Mouse (Mus musculus) bone marrow, adult 2 months (tissue): ENCODE results near the gene Olfr703. TPM values are rescaled to one million over a fixed set of nuclear protein-coding genes. Genes with fewer than 3 reads are reported as not detected.

Source experiments
- H3K27ac ChIP-seq: fragments of 200-500 bp; 2 replicates; pipeline ENCODE4 v1.5.1; 2012; ENCODE audit warnings: low read depth, mild to moderate bottlenecking, control low read depth, inconsistent platforms, low read length; ENCODE audit not compliant: control insufficient read depth, poor library complexity, insufficient read depth
- H3K4me1 ChIP-seq: fragments of 200-500 bp; 2 replicates; pipeline ENCODE4 v1.6.1; 2011; ENCODE audit warnings: low read length; ENCODE audit not compliant: control insufficient read depth, insufficient read depth
- H3K4me3 ChIP-seq: fragments of 200-500 bp; replicated peaks from 2 replicates; pipeline ENCODE3; 2011; ENCODE audit warnings: mild to moderate bottlenecking, low read depth, low read length, control low read depth; ENCODE audit not compliant: control insufficient read depth
- CTCF ChIP-seq: fragments of 200-500 bp; IDR thresholded peaks from 2 replicates; pipeline ENCODE4 v1.5.1; 2011; ENCODE audit warnings: low read length, control low read depth; ENCODE audit not compliant: control insufficient read depth, insufficient read depth
- POLR2A ChIP-seq: fragments of 200-500 bp; IDR thresholded peaks from 2 replicates; pipeline ENCODE4 v1.6.1; 2011; ENCODE audit warnings: low read depth, mild to moderate bottlenecking, control low read depth, low read length, borderline replicate concordance; ENCODE audit not compliant: control insufficient read depth
- WGBS: fragments of 180-500 bp; shearing (Covaris S2); methylation state at CpG from one replicate; pipeline ENCODE4 v1.1.7; 2018; 5-methylcytosine and 5-hydroxymethylcytosine counted together
- polyA plus RNA-seq: library from polyadenylated mRNA; stranded (reverse); fragments of >200 nt; gene quantifications from 2 replicates; pipeline ENCODE4 v1.2.4, GENCODE M21; 2011; ENCODE audit warnings: low replicate concordance; ENCODE audit not compliant: missing spikeins, insufficient read depth, insufficient read length

Olfr703 gene
- polyA plus RNA-seq = not detected in 2 replicates

GRCm38 (mm10) chr7:106843060-106843459, at the start of gene Olfr703:
Gene Olfr703, plus strand, starts transcription at chr7:106843360.
- Histone ChIP-seq H3K4me1 (no peaks in the 10 kb centered on the region), H3K27ac (no peak within 1 kb of the TSS), H3K4me3 (no peak within 1 kb of the TSS)
- TF ChIP-seq POLR2A (no peak), CTCF (no peak)
- 70% methylated on average over 2 of the region's 2 CpGs for WGBS

GRCm38 (mm10) chr7:106808734-106809133, 34.4 kb upstream of the Olfr703 start, which contains the start of gene Olfr700:
Gene Olfr700, minus strand, starts transcription at chr7:106808834.
- no peaks in the 10 kb centered on the region for H3K4me1 ChIP-seq
- no peak for TF ChIP-seq POLR2A
- 89% methylated on average over 1 of the region's 1 CpGs for WGBS
- no peak within 1 kb of the TSS for H3K4me3 ChIP-seq
- no peak within 1 kb of the TSS for H3K27ac ChIP-seq

- TF ChIP-seq CTCF = no peak
- no peak for TF ChIP-seq POLR2A
- Histone ChIP-seq H3K27ac (no peak within 1 kb of the TSS), H3K4me3 (no peak within 1 kb of the TSS), H3K4me1 (no peaks in the 10 kb centered on the region)
- 44% methylated on average over 2 of the region's 2 CpGs for WGBS
These were observed 29.3 kb upstream of the Olfr703 start, which contains the start of gene Olfr701 for GRCm38 (mm10) chr7:106813829-106814228. Gene Olfr701, plus strand, starts transcription at chr7:106814129.

GRCm38 (mm10) chr7:106815775-106816174, 27.4 kb upstream of the Olfr703 start:
- H3K4me1 ChIP-seq = no peaks in the 10 kb centered on the region
- 9% methylated on average over 2 of the region's 2 CpGs for WGBS
- no peak overlapping the region for H3K27ac ChIP-seq
- H3K4me3 ChIP-seq = no peak overlapping the region
- TF ChIP-seq POLR2A = no peak
- TF ChIP-seq CTCF = no peak

- no peak overlapping the region for H3K27ac ChIP-seq
- H3K4me3 ChIP-seq = no peak overlapping the region
- no peaks in the 10 kb centered on the region for H3K4me1 ChIP-seq
- TF ChIP-seq POLR2A (no peak), CTCF (no peak)
These were observed 24.7 kb upstream of the Olfr703 start for GRCm38 (mm10) chr7:106818414-106818813.

GRCm38 (mm10) chr7:106833793-106834192, 9.4 kb upstream of the Olfr703 start, which contains the start of gene Olfr702:
Gene Olfr702, minus strand, starts transcription at chr7:106833893.
- H3K27ac ChIP-seq = no peak within 1 kb of the TSS
- no peaks in the 10 kb centered on the region for H3K4me1 ChIP-seq
- no peak within 1 kb of the TSS for H3K4me3 ChIP-seq
- no peak for TF ChIP-seq CTCF
- no peak for TF ChIP-seq POLR2A

- TF ChIP-seq POLR2A (no peak), CTCF (no peak)
- H3K27ac ChIP-seq = no peak within 1 kb of the TSS
- H3K4me3 ChIP-seq = no peak within 1 kb of the TSS
- no peaks in the 10 kb centered on the region for H3K4me1 ChIP-seq
These were observed 19.7 kb downstream of the Olfr703 start, which contains the start of gene Olfr704 for GRCm38 (mm10) chr7:106862885-106863284. Gene Olfr704, plus strand, starts transcription at chr7:106863185.

- no peak within 1 kb of the TSS for H3K4me3 ChIP-seq
- WGBS = 80% methylated on average over 3 of the region's 3 CpGs
- no peak for TF ChIP-seq CTCF
- no peak within 1 kb of the TSS for H3K27ac ChIP-seq
- no peaks in the 10 kb centered on the region for H3K4me1 ChIP-seq
These were observed 33.6 kb downstream of the Olfr703 start, which contains the start of gene Olfr705 for GRCm38 (mm10) chr7:106876791-106877190. Gene Olfr705, minus strand, starts transcription at chr7:106876891.

GRCm38 (mm10) chr7:106888062-106888461, 44.9 kb downstream of the Olfr703 start, which contains the start of gene Olfr706:
Gene Olfr706, minus strand, starts transcription at chr7:106888162.
- TF ChIP-seq CTCF = no peak
- TF ChIP-seq POLR2A = no peak
- no peak within 1 kb of the TSS for H3K4me3 ChIP-seq
- H3K27ac ChIP-seq = no peak within 1 kb of the TSS
- H3K4me1 ChIP-seq = no peaks in the 10 kb centered on the region
- WGBS = 64% methylated on average over 2 of the region's 2 CpGs

Other genes with a start within 250 kb of the Olfr703 start
- not detected in 2 replicates for gene Olfr693, start 162.8 kb upstream of the Olfr703 start, polyA plus RNA-seq
- not detected in 2 replicates for gene Olfr694, start 151.5 kb upstream of the Olfr703 start, polyA plus RNA-seq
- gene Olfr695, start 127.0 kb upstream of the Olfr703 start, polyA plus RNA-seq = not detected in 2 replicates
- gene Olfr697, start 100.9 kb upstream of the Olfr703 start, polyA plus RNA-seq = not detected in 2 replicates
- gene Olfr698, start 88.0 kb upstream of the Olfr703 start, polyA plus RNA-seq = not detected in 2 replicates
- gene Olfr699, start 50.2 kb upstream of the Olfr703 start, polyA plus RNA-seq = 0.36 and 0.60 TPM in 2 replicates
- gene Olfr700, start 34.5 kb upstream of the Olfr703 start, polyA plus RNA-seq = not detected in 2 replicates
- gene Olfr701, start 29.2 kb upstream of the Olfr703 start, polyA plus RNA-seq = not detected in 2 replicates
- not detected in 2 replicates for gene Olfr702, start 9.5 kb upstream of the Olfr703 start, polyA plus RNA-seq
- gene Olfr704, start 19.8 kb downstream of the Olfr703 start, polyA plus RNA-seq = 0.75 TPM in 1 of 2 replicates, not detected in the other
- not detected in 2 replicates for gene Olfr705, start 33.5 kb downstream of the Olfr703 start, polyA plus RNA-seq
- not detected in 2 replicates for gene Olfr706, start 44.8 kb downstream of the Olfr703 start, polyA plus RNA-seq
- gene Olfr707, start 57.9 kb downstream of the Olfr703 start, polyA plus RNA-seq = not detected in 2 replicates
- not detected in 2 replicates for gene Olfr1532-ps1, start 64.6 kb downstream of the Olfr703 start, polyA plus RNA-seq
- gene Olfr709-ps1, start 88.9 kb downstream of the Olfr703 start, polyA plus RNA-seq = not detected in 2 replicates
- gene Olfr710, start 105.0 kb downstream of the Olfr703 start, polyA plus RNA-seq = not detected in 2 replicates
- gene Olfr6, start 120.6 kb downstream of the Olfr703 start, polyA plus RNA-seq = 0.29 TPM in 1 of 2 replicates, not detected in the other
- not detected in 2 replicates for gene Olfr711, start 132.1 kb downstream of the Olfr703 start, polyA plus RNA-seq
- not detected in 2 replicates for gene Olfr2, start 162.7 kb downstream of the Olfr703 start, polyA plus RNA-seq
- gene Olfr713, start 187.8 kb downstream of the Olfr703 start, polyA plus RNA-seq = not detected in 2 replicates
- not detected in 2 replicates for gene Olfr714, start 227.6 kb downstream of the Olfr703 start, polyA plus RNA-seq
- gene Olfr17, start 249.9 kb downstream of the Olfr703 start, polyA plus RNA-seq = not detected in 2 replicates